Mouse (Mus musculus) left cerebral cortex, adult 2 months (tissue): ENCODE measurements around the gene Reg3d. TPM values are rescaled to one million over a fixed set of nuclear protein-coding genes. Genes with fewer than 3 reads are reported as not detected.
"Not testable (repeated sequence)": the region's sequence is repeated elsewhere in the genome, so short reads cannot be mapped to it uniquely, and the experiment has no call there.

Experiments
- DNase-seq, 2 experiments: peaks; one replicate each; pipeline ENCODE4 v3.0.0; 2021 to 2022; ENCODE audit warnings: low spot score in 2 of 2, mixed read lengths in 1 of 2; ENCODE audit errors: extremely low spot score in 1 of 2
- H3K27ac ChIP-seq: fragments of 200-600 bp; 2 replicates; pipeline ENCODE4 v1.8.1; 2022
- H3K4me3 ChIP-seq: fragments of 200-600 bp; 2 replicates; pipeline ENCODE4 v1.8.1; 2022
- CTCF ChIP-seq: fragments of 200-600 bp; IDR thresholded peaks from 2 replicates; pipeline ENCODE4 v1.8.1; 2022; ENCODE audit warnings: antibody characterized with exemption, mild to moderate bottlenecking, moderate library complexity
- intact Hi-C: fragments of 180-260 bp; cut with DNase I; formaldehyde crosslinking; loops from one replicate; pipeline ENCODE4 v1.15.1; 2025
- long read RNA-seq, 2 experiments: library from polyadenylated mRNA; stranded (forward); transcript quantifications; one replicate each; pipeline ENCODE4 v2.0.0; 2021; ENCODE audit warnings: borderline mapping rate in 2 of 2
- total RNA-seq, 2 experiments: library from RNA; stranded (reverse); gene quantifications; 2 replicates each; pipeline ENCODE4 v1.2.3; 2021

The Reg3d gene
- not detected for total RNA-seq
- long read RNA-seq, experiment 1, result 0 reads
- long read RNA-seq, experiment 2, result 0 reads

DNA sequence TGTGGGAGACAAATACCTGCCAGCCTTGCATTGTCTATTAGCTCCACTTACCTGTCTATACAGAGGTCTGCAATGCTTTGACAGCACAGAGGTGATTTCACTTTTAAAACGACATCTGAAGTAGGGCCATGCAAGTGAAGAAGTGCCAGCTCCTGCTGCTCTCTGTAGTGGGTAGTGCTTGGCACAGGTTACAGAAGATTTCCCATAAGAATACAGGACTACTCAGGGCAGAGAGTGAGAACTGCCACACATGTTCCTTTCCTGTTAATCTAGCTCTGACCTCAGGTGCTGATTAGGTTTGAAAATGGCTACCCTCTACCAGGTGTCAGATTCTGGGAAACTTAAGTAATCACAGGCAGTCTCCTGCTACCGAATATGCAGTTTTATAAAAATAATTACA lies at the start of gene Reg3d:
TSS of gene Reg3d (minus strand) at position 101 of the 400 bp plus-strand sequence.
- no peak within 1 kb of the TSS for H3K4me3 ChIP-seq
- intact Hi-C loops, result no loop called here

DNA sequence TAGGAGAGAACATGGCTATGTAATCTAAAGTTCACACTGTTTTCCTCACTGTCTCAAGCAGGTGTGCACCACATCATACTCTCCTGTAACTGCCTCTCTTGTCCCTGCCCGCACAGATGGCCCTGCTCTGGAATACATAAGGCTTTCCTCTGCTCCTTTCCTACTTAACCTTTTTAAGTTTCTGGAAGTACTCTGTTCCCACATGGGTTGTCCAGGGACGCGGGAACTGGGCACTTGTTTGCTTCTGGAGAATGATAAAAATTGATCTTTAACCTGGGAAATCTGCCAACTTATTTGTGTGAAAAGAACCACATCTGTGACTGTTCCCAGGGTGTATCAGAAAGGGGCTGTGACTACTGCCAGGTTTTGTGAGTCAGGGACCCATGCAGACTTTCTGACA lies 46.8 kb upstream of the Reg3d start:
- no peak for TF ChIP-seq CTCF
- intact Hi-C loops, result no loop called here
- Histone ChIP-seq H3K4me3 (no peak overlapping the region), H3K27ac (no peak overlapping the region)
- no peak for DNase-seq

More for the DNA sequence above, at the start of gene Reg3d:
- H3K27ac ChIP-seq, result no peak within 1 kb of the TSS
- no peak for TF ChIP-seq CTCF
- DNase-seq, result no peak

GRCm38 (mm10) chr6:78422411-78422810 lies 43.7 kb upstream of the Reg3d start, which contains the start of gene Reg1:
Gene Reg1, plus strand, starts transcription at chr6:78422711.
- H3K27ac ChIP-seq, DNase-seq, H3K4me3 ChIP-seq, intact Hi-C loops: not testable (repeated sequence)

GRCm38 (mm10) chr6:78395323-78395722 lies 16.7 kb upstream of the Reg3d start, which contains the start of gene Reg2:
Gene Reg2, plus strand, starts transcription at chr6:78395623.
- H3K4me3 ChIP-seq, H3K27ac ChIP-seq, intact Hi-C loops, DNase-seq: not testable (repeated sequence)

DNA sequence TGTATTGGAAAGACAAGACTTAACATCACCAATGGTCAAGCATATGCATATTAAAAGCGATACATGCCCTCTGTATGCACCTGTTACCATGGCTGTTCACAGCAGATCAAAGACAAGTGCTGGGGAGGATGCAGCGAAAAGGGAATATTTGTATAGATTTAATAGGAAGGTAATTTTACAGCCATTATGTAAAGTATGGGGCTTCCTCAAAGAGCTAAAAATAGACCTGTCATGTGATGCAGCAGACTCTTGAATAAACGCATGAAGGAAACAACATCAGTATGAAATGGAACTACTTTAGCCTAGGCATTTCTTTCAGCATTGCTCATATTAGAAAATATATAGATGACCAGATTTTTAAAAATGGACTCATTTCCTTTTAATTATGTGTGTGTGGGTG lies 6.9 kb upstream of the Reg3d start:
- DNase-seq, result no peak
- H3K4me3 ChIP-seq, result no peak overlapping the region
- no peak overlapping the region for H3K27ac ChIP-seq
- TF ChIP-seq CTCF, result no peak
- intact Hi-C loops, result no loop called here

DNA sequence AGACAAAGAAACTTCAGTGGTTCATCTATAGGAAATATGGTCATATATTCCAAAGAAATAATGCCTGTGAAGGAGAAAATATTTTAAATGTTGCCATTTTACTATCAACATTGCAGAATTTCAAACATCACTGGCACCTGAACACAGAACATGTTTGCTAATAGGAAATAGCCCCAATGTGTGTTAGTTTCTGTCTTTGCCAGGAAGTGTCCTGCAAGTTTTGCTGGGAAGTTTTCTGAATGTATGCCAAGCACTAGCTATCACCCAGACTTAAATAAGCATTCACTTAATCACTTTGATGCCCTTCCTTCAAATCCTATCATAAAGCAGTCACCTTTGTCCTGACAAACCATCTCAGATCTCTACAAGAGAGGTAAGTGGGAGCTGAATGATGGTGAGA lies 1.7 kb upstream of the Reg3d start, which contains the start of gene Reg3a:
TSS of gene Reg3a (plus strand) at position 301 of the 400 bp plus-strand sequence.
- H3K27ac ChIP-seq, result no peak within 1 kb of the TSS
- TF ChIP-seq CTCF, result no peak
- intact Hi-C loops, result no loop called here
- H3K4me3 ChIP-seq, result no peak within 1 kb of the TSS
- DNase-seq, result no peak

DNA sequence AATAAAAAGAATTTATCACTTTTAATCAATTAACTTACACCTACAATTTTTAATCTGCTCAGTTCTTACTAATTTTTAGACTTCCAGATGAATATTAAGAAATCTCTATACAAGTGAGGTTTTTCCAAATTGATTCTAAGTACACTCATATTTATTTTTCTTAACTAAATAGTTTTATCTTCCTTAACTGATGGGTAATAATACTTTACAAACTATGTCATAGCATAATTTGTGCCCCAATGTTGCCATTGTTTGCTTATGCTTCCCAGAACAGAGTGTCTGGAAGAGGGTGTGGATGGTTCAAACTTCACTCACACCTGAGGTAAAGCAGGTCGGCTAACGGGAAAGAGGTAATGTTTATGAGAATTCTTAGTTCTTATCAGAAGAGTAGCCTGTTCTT lies 8.3 kb downstream of the Reg3d start, which contains the start of gene Reg3b:
TSS of gene Reg3b (plus strand) at position 301 of the 400 bp plus-strand sequence.
- no peak for TF ChIP-seq CTCF
- no peak within 1 kb of the TSS for H3K27ac ChIP-seq
- no peak within 1 kb of the TSS for H3K4me3 ChIP-seq
- intact Hi-C loops, result no loop called here
- DNase-seq, result no peak

DNA sequence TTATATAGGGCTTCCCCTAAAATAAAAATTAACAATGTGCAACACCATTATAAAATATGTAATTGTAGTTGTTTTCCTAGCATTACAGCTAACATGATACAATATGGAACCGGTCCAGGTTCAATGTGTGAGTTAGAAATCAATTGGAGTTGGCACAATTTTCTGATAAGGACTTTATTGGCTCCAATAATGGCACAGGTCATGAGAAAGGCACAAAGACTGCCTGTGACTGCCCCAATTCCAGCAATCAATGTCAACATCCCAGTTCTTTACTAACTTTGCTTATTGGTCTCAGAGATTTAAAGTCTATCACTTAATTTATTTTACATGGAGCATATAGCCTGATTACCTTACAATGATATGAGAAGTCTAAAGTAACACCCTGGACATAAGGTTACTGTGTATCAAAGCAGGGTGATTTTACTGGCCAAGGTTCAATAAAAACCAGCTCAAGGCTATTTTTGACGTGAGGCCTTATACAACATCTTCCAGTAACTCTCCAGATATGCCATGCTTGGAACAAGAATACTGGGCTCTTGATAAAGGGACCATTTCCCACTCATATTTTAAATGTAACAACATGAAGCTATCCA lies 16.6 kb downstream of the Reg3d start:
- intact Hi-C loops, result no loop called here
- Histone ChIP-seq H3K27ac (no peak overlapping the region), H3K4me3 (no peak overlapping the region)
- TF ChIP-seq CTCF, result no peak
- no peak for DNase-seq

DNA sequence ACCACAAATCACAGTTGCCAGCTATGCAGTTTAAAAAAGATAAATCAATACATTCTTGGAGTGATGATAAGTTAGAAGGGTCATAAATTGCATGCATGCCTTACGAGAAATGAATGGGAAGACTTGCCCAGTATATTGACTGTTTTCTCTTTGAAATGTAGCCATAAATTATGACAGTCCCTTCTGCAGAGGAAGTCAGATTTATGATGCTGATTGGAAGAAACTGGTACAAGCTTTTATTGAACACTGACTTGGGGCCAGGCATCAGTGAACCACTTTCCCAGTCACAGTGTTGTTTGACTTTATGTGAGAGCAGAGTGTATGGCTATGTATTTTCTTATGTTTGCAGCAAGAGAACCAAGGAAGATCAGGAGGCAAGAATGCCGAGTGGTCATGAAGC lies 37.0 kb downstream of the Reg3d start:
- no peak for TF ChIP-seq CTCF
- H3K27ac ChIP-seq, result no peak overlapping the region
- intact Hi-C loops, result no loop called here
- H3K4me3 ChIP-seq, result no peak overlapping the region
- no peak for DNase-seq

DNA sequence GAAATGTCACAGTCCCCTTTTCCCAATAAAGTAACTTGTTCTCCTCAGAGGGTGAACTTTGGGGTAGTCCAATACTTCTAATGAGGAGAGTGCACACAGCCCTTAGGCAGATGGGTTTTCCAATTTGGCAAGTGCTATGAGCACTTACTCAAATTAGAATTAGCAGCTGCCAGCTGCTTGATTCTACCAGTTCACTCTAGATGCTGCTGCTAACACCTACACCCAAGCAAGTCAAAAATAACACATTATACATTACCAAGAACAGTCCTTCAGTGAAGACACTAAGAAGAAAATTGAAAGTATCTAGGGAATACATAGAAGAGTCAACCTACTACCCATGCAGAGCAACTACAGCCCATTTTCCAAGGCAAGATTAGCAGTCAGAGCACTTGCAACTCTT lies 38.4 kb downstream of the Reg3d start:
- no peak for DNase-seq
- no peak for TF ChIP-seq CTCF
- H3K4me3 ChIP-seq, result no peak overlapping the region
- H3K27ac ChIP-seq, result no peak overlapping the region
- intact Hi-C loops, result loop anchor here (1.0 kb wide), 1 partner anchor 120 kb away; no protein-coding TSS in a partner anchor

GRCm38 (mm10) chr6:78331919-78332569 lies 46.6 kb downstream of the Reg3d start:
- Histone ChIP-seq H3K4me3 (no peak overlapping the region), H3K27ac (no peak overlapping the region)
- TF ChIP-seq CTCF, result peak; percentile 75
- peak in 1 of 2 experiments; percentile 17 for DNase-seq
- intact Hi-C loops, result loop anchor here (1.0 to 2.0 kb wide), 3 partner anchors 129 to 181 kb away; no protein-coding TSS in a partner anchor

DNA sequence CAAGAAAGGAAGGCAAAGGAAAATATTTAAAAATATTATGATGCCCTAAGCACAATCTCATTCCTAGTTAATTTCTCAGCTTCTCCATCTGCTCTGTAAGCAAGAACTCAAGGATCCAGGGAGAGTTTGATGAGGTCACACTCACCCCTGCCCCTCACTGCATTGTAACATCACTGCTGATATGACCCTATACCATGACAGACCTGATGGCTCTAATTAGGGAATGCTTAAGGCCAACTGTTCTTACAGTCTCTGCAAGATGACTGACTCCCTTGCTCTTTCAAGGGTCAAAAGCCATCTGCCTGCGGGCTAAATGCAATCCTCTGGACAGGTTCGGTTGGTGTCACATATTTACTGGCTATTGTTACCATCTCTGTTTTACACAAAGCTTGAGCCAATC lies 49.5 kb downstream of the Reg3d start:
- no peak for TF ChIP-seq CTCF
- Histone ChIP-seq H3K27ac (no peak overlapping the region), H3K4me3 (no peak overlapping the region)
- no peak for DNase-seq
- intact Hi-C loops, result loop anchor here (5.0 to 10.0 kb wide), 3 partner anchors 214 to 697 kb away; partner anchors contain the start of gene Ctnna2

DNA sequence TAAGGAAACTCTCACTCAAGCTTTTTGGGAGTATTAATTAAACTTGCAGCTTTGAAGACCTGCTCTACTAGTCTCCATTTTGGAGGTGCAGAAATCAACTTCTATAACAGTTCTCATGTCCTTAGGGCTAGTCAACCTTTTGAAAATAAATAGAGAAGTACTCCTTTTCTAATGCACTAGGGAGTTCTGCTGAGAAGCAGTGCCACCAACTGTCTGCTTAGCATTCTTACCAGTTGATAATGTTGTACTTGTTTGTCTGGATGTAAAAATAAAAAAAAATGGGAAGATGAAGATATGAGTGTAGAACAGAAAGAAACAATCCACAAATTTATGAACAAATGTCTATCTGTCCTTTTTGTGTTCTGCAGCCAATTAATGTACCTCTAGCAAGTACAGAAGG lies 50.9 kb downstream of the Reg3d start:
- Histone ChIP-seq H3K4me3 (no peak overlapping the region), H3K27ac (no peak overlapping the region)
- no peak for DNase-seq
- TF ChIP-seq CTCF, result peak; percentile 52
- intact Hi-C loops, result loop anchor here (5.0 to 10.0 kb wide), 3 partner anchors 213 to 695 kb away; partner anchors contain the start of gene Ctnna2

Other genes starting within 250 kb of the Reg3d start
- gene Reg3b, start 8.2 kb downstream of the Reg3d start, total RNA-seq, result not detected
- gene Reg3a, start 1.8 kb upstream of the Reg3d start, total RNA-seq, result not detected
- not detected for gene Reg2, start 16.8 kb upstream of the Reg3d start, total RNA-seq
- gene Reg1, start 43.8 kb upstream of the Reg3d start, total RNA-seq, result not detected
- gene Reg3g, start 90.0 kb upstream of the Reg3d start, total RNA-seq, result not detected